Mouse (Mus musculus): ENCODE measurements around the gene Dynlt1b.
"Not testable (repeated sequence)": the region's sequence is repeated elsewhere in the genome, so short reads cannot be mapped to it uniquely, and the experiment has no call there.

GRCm38 (mm10) chr17:6451205-6451604 is 21.3 kb downstream of the Dynlt1b start:
- TF ChIP-seq GATA1 (IDR thresholded peaks at IDR 0.05; ENCODE audit: borderline replicate concordance, low read length); FLI1 (IDR thresholded peaks at IDR 0.05; ENCODE audit: low read length): not testable (repeated sequence)

Data from megakaryocyte, embryonic 14.5 days (primary cell).